In the genomic region with DNA sequence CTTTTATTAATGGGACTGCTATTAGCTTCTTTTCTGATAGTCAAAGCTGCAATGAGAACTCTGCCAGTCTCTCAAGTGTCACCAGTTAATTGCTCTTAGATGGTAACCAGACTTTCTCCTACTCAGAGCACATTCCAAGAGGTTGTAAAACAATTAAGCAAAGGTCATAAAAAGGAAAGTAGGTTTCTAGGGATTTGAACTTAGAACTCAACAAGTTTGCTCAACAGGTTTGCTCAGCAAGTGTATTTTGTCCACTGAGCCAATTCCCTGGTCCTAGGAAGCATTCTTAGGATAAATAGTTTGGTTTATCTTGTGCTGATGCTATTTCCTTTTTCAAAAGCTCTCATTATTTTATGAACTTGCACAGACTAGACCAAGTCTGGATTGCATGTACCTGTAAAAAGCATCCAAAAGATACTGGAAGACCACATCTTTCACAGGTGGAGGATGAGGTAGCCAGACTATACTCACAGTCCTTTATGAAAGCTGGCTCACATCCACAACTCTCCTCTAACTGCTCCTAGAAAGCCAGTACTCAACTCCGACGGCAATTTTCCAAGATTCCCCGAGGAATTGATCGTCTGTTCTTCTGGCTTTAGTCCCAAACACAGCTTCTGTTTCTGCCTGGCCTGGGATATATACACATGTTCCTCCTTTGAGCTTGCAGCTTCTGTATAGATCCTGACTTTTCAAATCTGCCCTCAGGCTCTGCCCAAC, we compare ENCODE assay signal across 11 mouse cellular contexts.
DNase-seq lines count a peak whose midpoint lies in the region; ATAC-seq and TF ChIP-seq lines count a peak whose summit lies in the region.
"Had no signal": no experiment of that assay in that cellular context is flagged by ENCODE, and none has a peak within 500 bp of the region (broad histone marks: within the 10 kb centered on the region; RNA-seq: fewer than 3 reads in every experiment).

No protein-coding gene starts in this region.

- ATAC-seq in lung, embryonic 14.5 days (ENCODE audit: insufficient read depth): no peak; the same call in 1 of the 2 replicates
- peak; percentile 78 for ATAC-seq in forebrain, embryonic 16.5 days
- ATAC-seq: lung, postnatal 0 days had no signal

- H3K36me3 ChIP-seq in lung, embryonic 14.5 days (ENCODE audit: insufficient read depth): no peaks in the 10 kb centered on the region
- no peaks in the 10 kb centered on the region for H3K36me3 ChIP-seq in forebrain, embryonic 16.5 days (ENCODE audit: control insufficient read depth, insufficient read depth)
- H3K36me3 ChIP-seq: heart, embryonic 15.5 days had no signal

- intact Hi-C loops in gastrocnemius, postnatal 36 days (cut with DNase I): no loop called here

- no peaks in the 10 kb centered on the region for H3K27me3 ChIP-seq in lung, embryonic 14.5 days (ENCODE audit: insufficient read depth, low read length)
- no peaks in the 10 kb centered on the region for H3K27me3 ChIP-seq in forebrain, embryonic 16.5 days (replicated peaks; ENCODE audit: control insufficient read depth, insufficient read depth, low read length)
- H3K27me3 ChIP-seq: heart, embryonic 15.5 days had no signal

- no peaks in the 10 kb centered on the region for H3K4me1 ChIP-seq in lung, embryonic 14.5 days (ENCODE audit: insufficient read depth)
- H3K4me1 ChIP-seq in forebrain, embryonic 16.5 days (replicated peaks; ENCODE audit: control insufficient read depth, insufficient read depth, low read length): 0 out of 2 replicates have a peak, but pooled peaks cover 6% of the 10 kb centered on the region
- H3K4me1 ChIP-seq: heart, embryonic 15.5 days had no signal

- TF ChIP-seq CTCF in lung, embryonic 14.5 days (IDR thresholded peaks at IDR 0.05; ENCODE audit: low read depth): no peak

- H3K27ac ChIP-seq in lung, embryonic 14.5 days (ENCODE audit: low read depth): no peak overlapping the region
- H3K27ac ChIP-seq in forebrain, embryonic 16.5 days (ENCODE audit: low read length): no peak overlapping the region
- H3K27ac ChIP-seq: heart, embryonic 15.5 days had no signal

- H3K4me2 ChIP-seq in lung, embryonic 14.5 days: no peak overlapping the region
- H3K4me2 ChIP-seq in forebrain, embryonic 16.5 days (ENCODE audit: low read length): no peak overlapping the region
- H3K4me2 ChIP-seq: heart, embryonic 15.5 days had no signal

- peak; percentile 4 for DNase-seq in gastrocnemius, postnatal 10 days
- no peak for DNase-seq in gastrocnemius, postnatal 36 days
- peak; percentile 67 for DNase-seq in lung, embryonic 14.5 days
- no peak for DNase-seq in lung, postnatal 4 days
- DNase-seq in layer of hippocampus, adult 9-11 months: peak; percentile 30
- DNase-seq in spleen, postnatal 36 days (ENCODE audit: low spot score in 2 of 2): no peak
- DNase-seq: right cerebral cortex, adult 18-20 months had no signal

- H3K9ac ChIP-seq in lung, embryonic 14.5 days: no peak overlapping the region
- H3K9ac ChIP-seq in forebrain, embryonic 16.5 days (replicated peaks; ENCODE audit: low read depth, low read length): no peak overlapping the region
- H3K9ac ChIP-seq: heart, embryonic 15.5 days had no signal

- no peak overlapping the region for H3K4me3 ChIP-seq in lung, embryonic 14.5 days (ENCODE audit: low read depth, low read length)
- H3K4me3 ChIP-seq in forebrain, embryonic 16.5 days (replicated peaks; ENCODE audit: low read length): no peak overlapping the region
- H3K4me3 ChIP-seq: heart, embryonic 15.5 days; myocyte had no signal

- H3K9me3 ChIP-seq in lung, embryonic 14.5 days (ENCODE audit: low read depth, low read length): no peaks in the 10 kb centered on the region
- H3K9me3 ChIP-seq in forebrain, embryonic 16.5 days (ENCODE audit: control insufficient read depth, low read length): no peaks in the 10 kb centered on the region
- H3K9me3 ChIP-seq: heart, embryonic 15.5 days had no signal

- 50% methylated on average over 4 of the region's 4 CpGs for WGBS in lung, embryonic 14.5 days
- WGBS in forebrain, embryonic 16.5 days: 38% methylated on average over 4 of the region's 4 CpGs

Comparison
In these comparisons a context has a peak if more than half of its experiments do, and no peak if none do; other contexts are left out.
1. DNase-seq: peak in gastrocnemius, postnatal 10 days (single experiment), lung, embryonic 14.5 days (single experiment) and layer of hippocampus, adult 9-11 months (single experiment); none in gastrocnemius, postnatal 36 days (0 of 2), lung, postnatal 4 days (0 of 2) and spleen, postnatal 36 days (0 of 2).